Mouse (Mus musculus): ENCODE data around the gene Zfp366. TPM values are rescaled to one million over a fixed set of nuclear protein-coding genes. Genes with fewer than 3 reads are reported as not detected.

The Zfp366 gene
- polyA plus RNA-seq (2012; rRNA removed), result 3.1 and 4.3 TPM in 2 replicates

DNA sequence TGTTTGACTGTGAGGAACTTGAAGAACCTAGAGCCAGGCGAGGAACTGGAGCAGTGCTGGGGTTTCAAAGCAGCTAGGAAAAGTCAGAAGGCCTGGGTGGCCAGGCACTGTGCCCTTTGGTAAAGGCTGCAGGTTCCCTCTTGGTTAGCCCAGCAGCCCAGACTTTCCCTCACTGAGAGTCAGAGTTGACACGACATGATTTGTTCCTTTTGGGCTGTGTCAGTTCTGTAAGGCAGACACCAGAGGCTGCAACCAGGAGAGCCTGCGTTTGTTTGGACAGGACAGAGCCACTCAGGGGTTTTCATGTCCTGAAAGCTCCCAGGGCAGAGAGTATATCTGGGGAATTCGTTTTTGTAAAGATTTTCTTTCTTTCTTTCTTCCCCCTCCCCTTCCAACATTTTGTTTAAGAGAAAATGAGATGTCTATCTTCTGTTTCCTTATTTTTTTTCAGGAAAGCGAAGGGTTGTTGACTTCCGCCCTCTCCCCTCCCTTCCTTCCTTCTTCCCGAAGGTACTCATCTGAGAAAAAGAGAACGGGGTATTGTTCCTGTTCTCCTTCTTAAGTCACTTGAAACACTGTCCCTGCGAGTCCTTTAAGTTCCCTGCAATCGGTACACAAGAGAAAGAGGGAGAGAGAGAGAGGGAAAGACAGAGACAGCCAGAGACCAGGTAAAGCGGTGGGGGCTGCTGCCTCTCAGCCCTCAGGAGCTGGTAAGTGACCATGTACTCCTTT, at the start of gene Zfp366:
TSS of gene Zfp366 (plus strand) at position 669 of the 732 bp plus-strand sequence.
- peak within 1 kb of the TSS; percentile 55 for H3K4me3 ChIP-seq (ENCODE audit: insufficient read depth, low read depth, low read length)
- H3K4me1 ChIP-seq (ENCODE audit: control insufficient read depth, insufficient read depth, low read length), result 0 out of 2 replicates have a peak, but pooled peaks cover 1% of the 10 kb centered on the region
- no peak for TF ChIP-seq CTCF (conservative IDR thresholded peaks at IDR 0.05; ENCODE audit: insufficient read depth, insufficient read length, low read depth, low read length)
- TF ChIP-seq POLR2A (IDR thresholded peaks at IDR 0.05; ENCODE audit: low read depth, low read length), result no peak
- H3K36me3 ChIP-seq (ENCODE audit: control insufficient read depth, insufficient read depth, low read length), result no peaks in the 10 kb centered on the region
- no peaks in the 10 kb centered on the region for H3K27me3 ChIP-seq (replicated peaks; ENCODE audit: control insufficient read depth, insufficient read depth, low read length)
- WGBS, result 48% methylated on average over 11 of the region's 11 CpGs
- H3K27ac ChIP-seq (ENCODE audit: insufficient read depth, low read depth, low read length), result peak within 1 kb of the TSS; percentile 84
- peak; percentile 36 for DNase-seq

DNA sequence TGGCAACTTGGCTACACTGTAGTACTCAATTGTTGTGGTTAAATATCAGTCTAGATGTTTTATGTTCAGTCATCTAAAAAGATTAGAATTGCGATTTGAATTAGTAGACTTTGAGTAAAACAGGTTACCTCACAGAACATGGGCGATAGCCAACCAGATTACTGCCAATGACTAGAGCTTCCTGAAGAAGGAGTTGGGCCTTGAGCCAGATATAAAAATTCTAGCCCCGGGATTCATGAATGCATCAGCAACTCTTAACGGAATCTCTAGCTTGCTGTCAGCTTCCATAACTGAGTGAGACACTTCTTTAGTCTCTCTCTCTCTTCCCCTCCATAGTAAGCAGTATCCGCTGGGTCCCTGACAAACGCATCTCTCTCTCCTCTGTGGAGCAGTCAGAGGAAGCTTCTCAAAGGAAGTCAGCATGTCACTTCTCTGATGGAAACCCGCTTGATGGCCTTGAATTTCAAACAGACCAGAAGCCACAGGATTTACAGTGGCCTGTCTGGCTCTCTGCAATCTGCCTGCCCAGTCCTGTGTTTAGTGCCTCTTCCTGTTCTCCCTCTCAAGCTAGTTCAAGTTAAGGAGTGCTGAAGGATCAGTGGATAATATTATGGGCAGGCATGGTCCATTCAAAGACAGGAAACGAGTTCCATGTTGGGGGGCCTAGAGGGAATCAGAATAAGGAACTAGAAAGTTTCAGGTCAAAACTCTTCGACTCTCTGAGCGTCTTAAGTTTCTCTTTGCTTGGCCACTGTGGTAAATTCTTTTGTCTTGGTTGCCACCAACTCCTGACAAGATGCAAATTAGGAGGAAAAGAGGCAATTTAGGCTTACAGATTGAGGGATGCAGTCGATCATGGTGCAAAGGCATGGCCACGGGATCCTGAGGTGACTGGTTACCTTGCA, 46.0 kb upstream of the Zfp366 start:
- Histone ChIP-seq H3K4me1 (ENCODE audit: control insufficient read depth, insufficient read depth, low read length) (no peaks in the 10 kb centered on the region), H3K27ac (ENCODE audit: insufficient read depth, low read depth, low read length) (no peak overlapping the region), H3K4me3 (ENCODE audit: insufficient read depth, low read depth, low read length) (no peak overlapping the region), H3K36me3 (ENCODE audit: control insufficient read depth, insufficient read depth, low read length) (no peaks in the 10 kb centered on the region), H3K27me3 (replicated peaks; ENCODE audit: control insufficient read depth, insufficient read depth, low read length) (no peaks in the 10 kb centered on the region)
- no peak for DNase-seq
- TF ChIP-seq CTCF (conservative IDR thresholded peaks at IDR 0.05; ENCODE audit: insufficient read depth, insufficient read length, low read depth, low read length), result no peak
- TF ChIP-seq POLR2A (IDR thresholded peaks at IDR 0.05; ENCODE audit: low read depth, low read length), result no peak
- WGBS, result 64% methylated on average over 12 of the region's 12 CpGs

DNA sequence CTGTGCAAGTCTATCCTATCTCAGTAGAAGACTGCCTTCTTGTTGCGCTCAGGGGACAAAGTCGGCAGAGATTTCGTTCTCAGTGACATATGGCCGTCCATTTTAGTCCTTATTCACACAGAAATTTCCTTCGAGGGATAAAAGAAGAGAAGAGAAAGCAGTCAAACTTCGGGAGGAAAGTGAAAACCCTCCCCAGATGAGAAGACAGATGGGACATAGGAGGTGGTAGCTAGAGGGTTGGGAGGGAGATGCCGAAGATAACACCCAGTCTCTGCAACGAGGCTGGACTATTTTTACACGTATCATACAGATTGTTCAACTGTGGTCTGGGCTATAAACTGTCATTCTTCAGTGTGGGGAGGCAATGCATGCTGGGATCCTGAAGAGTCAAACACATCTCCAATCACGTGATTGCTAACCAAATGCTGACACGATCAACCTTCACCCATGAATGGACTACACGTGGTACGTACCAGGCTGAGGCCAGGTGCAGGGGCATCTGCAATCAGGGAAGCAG, 38.2 kb upstream of the Zfp366 start:
- Histone ChIP-seq H3K36me3 (ENCODE audit: control insufficient read depth, insufficient read depth, low read length) (no peaks in the 10 kb centered on the region), H3K27me3 (replicated peaks; ENCODE audit: control insufficient read depth, insufficient read depth, low read length) (no peaks in the 10 kb centered on the region), H3K4me3 (ENCODE audit: insufficient read depth, low read depth, low read length) (no peak overlapping the region), H3K27ac (ENCODE audit: insufficient read depth, low read depth, low read length) (no peak overlapping the region), H3K4me1 (ENCODE audit: control insufficient read depth, insufficient read depth, low read length) (no peaks in the 10 kb centered on the region)
- 53% methylated on average over 13 of the region's 13 CpGs for WGBS
- DNase-seq, result no peak
- TF ChIP-seq POLR2A (IDR thresholded peaks at IDR 0.05; ENCODE audit: low read depth, low read length) (no peak), CTCF (conservative IDR thresholded peaks at IDR 0.05; ENCODE audit: insufficient read depth, insufficient read length, low read depth, low read length) (no peak)

DNA sequence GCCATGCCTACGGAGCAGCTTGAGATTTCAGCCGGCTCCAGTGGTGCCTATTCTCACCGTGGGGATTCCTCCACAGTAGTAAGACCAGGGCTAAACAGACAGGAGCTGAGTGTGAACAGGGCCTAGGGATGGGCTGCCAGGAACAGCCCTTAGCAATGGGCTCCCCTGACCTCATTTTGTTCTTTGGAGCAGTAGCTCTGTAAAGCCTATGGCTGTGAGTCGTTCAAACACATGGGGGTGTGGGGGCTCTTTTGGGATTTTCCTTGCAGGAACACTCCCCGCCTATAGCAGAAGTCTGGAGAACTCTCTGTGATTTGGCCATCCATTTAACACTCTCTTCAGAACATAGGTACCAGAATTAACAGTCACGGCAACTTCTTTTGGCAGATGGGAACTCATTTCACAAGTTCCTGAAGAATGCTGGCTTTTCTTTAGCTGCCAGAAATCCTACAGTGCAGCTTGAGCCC, 36.9 kb upstream of the Zfp366 start:
- Histone ChIP-seq H3K27ac (ENCODE audit: insufficient read depth, low read depth, low read length) (no peak overlapping the region), H3K4me3 (ENCODE audit: insufficient read depth, low read depth, low read length) (no peak overlapping the region), H3K4me1 (ENCODE audit: control insufficient read depth, insufficient read depth, low read length) (no peaks in the 10 kb centered on the region), H3K36me3 (ENCODE audit: control insufficient read depth, insufficient read depth, low read length) (no peaks in the 10 kb centered on the region), H3K27me3 (replicated peaks; ENCODE audit: control insufficient read depth, insufficient read depth, low read length) (no peaks in the 10 kb centered on the region)
- TF ChIP-seq CTCF (conservative IDR thresholded peaks at IDR 0.05; ENCODE audit: insufficient read depth, insufficient read length, low read depth, low read length) (no peak), POLR2A (IDR thresholded peaks at IDR 0.05; ENCODE audit: low read depth, low read length) (no peak)
- 81% methylated on average over 6 of the region's 6 CpGs for WGBS
- no peak for DNase-seq

DNA sequence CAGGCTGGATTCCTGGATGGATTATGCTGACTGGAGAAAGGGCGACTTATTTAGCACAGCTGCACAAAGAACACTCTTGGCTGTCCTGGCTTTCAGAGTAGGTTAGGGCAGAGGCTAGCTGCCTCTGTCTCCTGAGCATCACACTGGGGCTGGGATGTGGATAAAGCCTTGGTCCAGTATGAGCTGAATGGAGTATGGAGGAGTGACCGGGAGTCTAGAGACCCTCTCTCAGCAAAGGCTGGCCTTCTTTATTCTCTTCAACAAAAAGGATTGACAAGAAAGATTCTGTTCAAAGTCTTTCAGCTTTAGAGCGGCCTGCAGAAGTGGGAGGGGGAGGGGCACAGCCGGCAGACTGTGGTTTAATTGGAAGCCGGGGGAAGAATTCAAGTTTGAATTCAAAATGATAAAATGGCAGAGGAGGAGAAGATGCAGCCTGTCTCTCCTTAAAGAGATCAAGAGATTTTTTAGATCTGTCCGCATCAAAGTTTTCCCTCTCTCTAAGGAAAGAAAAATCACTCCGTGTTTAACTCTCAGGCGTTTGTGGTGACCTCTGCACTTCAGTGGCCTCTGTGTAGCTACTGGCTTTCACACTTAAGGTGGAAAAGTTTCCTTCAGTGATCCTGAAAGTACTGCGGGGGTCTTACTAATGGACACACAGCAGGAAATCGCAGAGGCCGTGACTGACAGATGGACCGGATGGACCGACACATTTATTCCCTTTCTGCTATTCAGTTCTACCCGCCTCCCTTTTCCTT, 34.9 kb upstream of the Zfp366 start:
- no peak for TF ChIP-seq CTCF (conservative IDR thresholded peaks at IDR 0.05; ENCODE audit: insufficient read depth, insufficient read length, low read depth, low read length)
- TF ChIP-seq POLR2A (IDR thresholded peaks at IDR 0.05; ENCODE audit: low read depth, low read length), result no peak
- WGBS, result 86% methylated on average over 14 of the region's 14 CpGs
- Histone ChIP-seq H3K4me3 (ENCODE audit: insufficient read depth, low read depth, low read length) (no peak overlapping the region), H3K4me1 (ENCODE audit: control insufficient read depth, insufficient read depth, low read length) (no peaks in the 10 kb centered on the region), H3K27me3 (replicated peaks; ENCODE audit: control insufficient read depth, insufficient read depth, low read length) (no peaks in the 10 kb centered on the region), H3K27ac (ENCODE audit: insufficient read depth, low read depth, low read length) (no peak overlapping the region), H3K36me3 (ENCODE audit: control insufficient read depth, insufficient read depth, low read length) (no peaks in the 10 kb centered on the region)
- DNase-seq, result no peak

DNA sequence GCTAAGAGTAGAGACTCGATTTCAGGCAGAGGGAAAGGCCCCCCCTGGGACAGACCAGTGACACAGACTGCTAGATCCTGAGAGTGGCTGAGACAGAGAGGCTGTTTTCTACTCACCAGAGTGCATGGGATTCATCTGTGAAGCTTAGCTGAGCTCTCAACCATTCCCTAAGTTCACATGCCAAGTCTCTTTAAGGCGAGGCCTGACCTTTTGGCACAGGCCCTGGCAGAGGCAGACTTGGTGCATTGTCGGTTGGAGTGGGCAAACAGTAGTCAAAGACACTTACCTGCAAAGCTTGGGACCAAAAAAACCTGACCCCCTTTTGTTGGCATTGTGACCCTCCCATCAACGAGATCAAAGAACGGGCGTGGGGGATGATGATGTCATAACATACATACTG, 34.0 kb upstream of the Zfp366 start:
- no peak for TF ChIP-seq POLR2A (IDR thresholded peaks at IDR 0.05; ENCODE audit: low read depth, low read length)
- no peak for TF ChIP-seq CTCF (conservative IDR thresholded peaks at IDR 0.05; ENCODE audit: insufficient read depth, insufficient read length, low read depth, low read length)
- no peak for DNase-seq
- no peaks in the 10 kb centered on the region for H3K36me3 ChIP-seq (ENCODE audit: control insufficient read depth, insufficient read depth, low read length)
- WGBS, result 83% methylated on average over 6 of the region's 6 CpGs
- H3K4me1 ChIP-seq (ENCODE audit: control insufficient read depth, insufficient read depth, low read length), result no peaks in the 10 kb centered on the region
- H3K4me3 ChIP-seq (ENCODE audit: insufficient read depth, low read depth, low read length), result no peak overlapping the region
- no peak overlapping the region for H3K27ac ChIP-seq (ENCODE audit: insufficient read depth, low read depth, low read length)
- no peaks in the 10 kb centered on the region for H3K27me3 ChIP-seq (replicated peaks; ENCODE audit: control insufficient read depth, insufficient read depth, low read length)

Data from kidney, adult 2 months (tissue).